ENCODE assay signal across 8 mouse cellular contexts in the genomic region with DNA sequence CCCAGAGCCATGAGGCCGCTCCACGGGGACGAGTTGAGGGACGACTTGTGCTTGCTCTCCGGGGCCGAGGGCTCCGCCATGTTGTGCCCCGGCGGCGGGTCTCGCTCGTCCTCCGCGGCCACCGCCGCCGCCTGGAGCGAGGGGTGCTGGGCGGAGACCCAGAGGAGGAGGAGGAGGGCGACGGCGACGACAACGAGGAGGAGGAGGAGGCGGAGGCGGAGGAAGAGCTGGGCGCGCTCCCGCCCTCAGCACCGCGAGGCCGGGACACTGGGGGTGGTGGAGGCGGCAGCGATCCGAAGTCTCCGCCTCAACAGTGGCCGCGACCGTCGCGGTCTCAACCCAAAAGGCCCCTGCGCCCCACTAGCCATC. TPM values are rescaled to one million over a fixed set of nuclear protein-coding genes. Genes with fewer than 3 reads are reported as not detected.
DNase-seq lines count a peak whose midpoint lies in the region; ATAC-seq and TF ChIP-seq lines count a peak whose summit lies in the region.

No protein-coding gene starts in this region.

- 2% methylated on average over 27 of the region's 42 CpGs for WGBS in intestine, postnatal 0 days

- H3K27ac ChIP-seq in gastrocnemius, adult 2 months = peak overlapping the region; percentile 98
- peak overlapping the region; percentile 71 for H3K27ac ChIP-seq in CH12.LX (ENCODE audit: insufficient read depth, low read depth)
- H3K27ac ChIP-seq in intestine, postnatal 0 days (ENCODE audit: low read depth, low read length) = peak overlapping the region; percentile 97

- H3K27me3 ChIP-seq in CH12.LX (replicated peaks) = no peaks in the 10 kb centered on the region
- H3K27me3 ChIP-seq in intestine, postnatal 0 days (replicated peaks; ENCODE audit: control insufficient read depth, insufficient read depth, low read length) = no peaks in the 10 kb centered on the region

- no peaks in the 10 kb centered on the region for H3K9me3 ChIP-seq in CH12.LX (replicated peaks; ENCODE audit: low read length)
- H3K9me3 ChIP-seq in intestine, postnatal 0 days (ENCODE audit: control insufficient read depth) = no peaks in the 10 kb centered on the region

- TF ChIP-seq EP300 in CH12.LX (IDR thresholded peaks at IDR 0.05; ENCODE audit: low read length) = no peak

- H3K79me2 ChIP-seq in CH12.LX (replicated peaks; ENCODE audit: control insufficient read depth, extremely low read depth, insufficient read depth, poor library complexity, severe bottlenecking) = peaks cover 47% of the 10 kb centered on the region

- dilution Hi-C loops in CH12.LX (cut with MboI; ENCODE audit: extremely low pct_ligation_motif_present, extremely low pct_unique_long_range_greater_than_20kb, low sequenced_read_pairs) = no loop called here

- ATAC-seq in erythroblast, adult 5-6 weeks (replicated peaks; ENCODE audit: low FRiP score, poor library complexity, severe bottlenecking) = peak; percentile 73
- ATAC-seq in intestine, postnatal 0 days = peak; percentile 59
- peak; percentile 56 for ATAC-seq in megakaryocyte, adult 5-6 weeks (ENCODE audit: poor library complexity, severe bottlenecking)

- intact Hi-C loops in gastrocnemius, adult 2 months (cut with DNase I) = loop anchor here (10.0 kb wide), 2 partner anchors 245 to 395 kb away; no protein-coding TSS in a partner anchor

- no peaks in the 10 kb centered on the region for H3K36me3 ChIP-seq in CH12.LX (replicated peaks in 1 of 2; ENCODE audit: control insufficient read depth in 1 of 2, insufficient read depth in 1 of 2, low read length in 1 of 2)
- no peaks in the 10 kb centered on the region for H3K36me3 ChIP-seq in intestine, postnatal 0 days (ENCODE audit: control insufficient read depth, insufficient read depth)

- in situ Hi-C loops in CH12.LX (cut with MboI; ENCODE audit: low pct_ligation_motif_present, low pct_unique_long_range_greater_than_20kb, low sequenced_read_pairs) = loop anchor here (10.0 kb wide), 1 partner anchor 175 kb away; no protein-coding TSS in a partner anchor

- TF ChIP-seq RAD21 in CH12.LX (IDR thresholded peaks at IDR 0.05; ENCODE audit: low read depth, low read length) = no peak

- peak; percentile 89 for DNase-seq in gastrocnemius, adult 2 months
- no peak for DNase-seq in gastrocnemius, postnatal 25 days
- DNase-seq in CH12.LX (ENCODE audit: extremely low read depth) = peak; percentile 74
- no peak for DNase-seq in cerebellum, adult 11 months
- no peak for DNase-seq in right cerebral cortex, postnatal 14 days

- TF ChIP-seq CTCF in gastrocnemius, adult 2 months (IDR thresholded peaks at IDR 0.05) = no peak
- TF ChIP-seq CTCF in CH12.LX (conservative IDR thresholded peaks at IDR 0.05 in 1 of 2, IDR thresholded peaks at IDR 0.05 in 1 of 2; ENCODE audit: low read depth in 2 of 2, low read length in 2 of 2) = no peak
- TF ChIP-seq CTCF in intestine, postnatal 0 days (IDR thresholded peaks at IDR 0.05; ENCODE audit: low read depth) = no peak

- H3K4me3 ChIP-seq in gastrocnemius, adult 2 months = peak overlapping the region; percentile 100
- H3K4me3 ChIP-seq in CH12.LX (replicated peaks in 1 of 3; ENCODE audit: low read depth in 2 of 3, low read length in 2 of 3, poor library complexity in 1 of 3) = peak overlapping the region; percentile 94 to 96 (median 95)
- H3K4me3 ChIP-seq in intestine, postnatal 0 days (ENCODE audit: low read depth, low read length) = peak overlapping the region; percentile 95

- H3K9ac ChIP-seq in CH12.LX (ENCODE audit: insufficient read depth, low read depth) = peak overlapping the region; percentile 95
- H3K9ac ChIP-seq in intestine, postnatal 0 days (ENCODE audit: low read depth, low read length) = peak overlapping the region; percentile 76

- no peak overlapping the region for H3K4me2 ChIP-seq in CH12.LX (ENCODE audit: insufficient read depth, low read depth, poor library complexity, severe bottlenecking)
- peak overlapping the region; percentile 70 for H3K4me2 ChIP-seq in intestine, postnatal 0 days (replicated peaks; ENCODE audit: low read depth)

- peaks cover 0 to 13% of the 10 kb centered on the region in 2 experiments; a peak in 2 of 4 replicates for H3K4me1 ChIP-seq in CH12.LX (ENCODE audit: control insufficient read depth in 1 of 2, insufficient read depth in 2 of 2)
- peaks cover 4% of the 10 kb centered on the region for H3K4me1 ChIP-seq in intestine, postnatal 0 days (replicated peaks; ENCODE audit: control insufficient read depth, insufficient read depth, low read length)

- TF ChIP-seq POLR2A in CH12.LX (IDR thresholded peaks at IDR 0.05; ENCODE audit: low read depth, low read length) = no peak; the same call in none of the 2 replicates

TF ChIP-seq in CH12.LX, 34 proteins besides CTCF, POLR2A, EP300 and RAD21:
- TF ChIP-seq UBTF (IDR thresholded peaks at IDR 0.05; ENCODE audit: low read depth, low read length) (peak; percentile 89), MXI1 (IDR thresholded peaks at IDR 0.05; ENCODE audit: low read depth, low read length) (0 out of 2 replicates have a peak, but pooled peaks have one; percentile 22), USF1 (IDR thresholded peaks at IDR 0.05; ENCODE audit: low read depth, low read length) (no peak), ZC3H11A (IDR thresholded peaks at IDR 0.05; ENCODE audit: low read depth, low read length) (no peak)
TF ChIP-seq in CH12.LX: peak in this region for 2.

RNA-seq across cellular contexts. Expression of a gene that starts 0.3 kb away (rescaled TPM):
- 10 to 100 TPM; 66.0 to 96.1 TPM for total RNA-seq in gastrocnemius, adult 2 months (2021)
- 10 to 100 TPM; 67.5 to 69.2 TPM for total RNA-seq in gastrocnemius, postnatal 25 days (2021)
- 103 and 114 TPM in 2 replicates for total RNA-seq in CH12.LX (2012; rRNA removed)
- total RNA-seq in CH12.LX (2014; rRNA removed) = 152 and 155 TPM in 2 replicates
- 108 and 118 TPM in 2 replicates for polyA plus RNA-seq in CH12.LX (2012; ENCODE audit: insufficient read length, low read depth)
- 38.7 and 39.8 TPM in 2 replicates for total RNA-seq in erythroblast, adult 5-6 weeks (2015; ENCODE audit: low replicate concordance)
- 27.3 and 35.0 TPM in 2 replicates for total RNA-seq in erythroblast, adult 5-6 weeks (2017; ENCODE audit: low replicate concordance)
- polyA plus RNA-seq in intestine, postnatal 0 days (2015; fragmentation: Nextera tagmentation; extraction: Ambion mirVana) = 51.5 and 54.1 TPM in 2 replicates
- 75.4 and 78.1 TPM in 2 replicates for total RNA-seq in megakaryocyte, adult 5-6 weeks (2015)
- 54.8 and 61.1 TPM in 2 replicates for total RNA-seq in megakaryocyte, adult 5-6 weeks (2017)

Comparison
In these comparisons a context has a peak if more than half of its experiments do, and no peak if none do; other contexts are left out.
1. DNase-seq: peak in gastrocnemius, adult 2 months (single experiment) and CH12.LX (single experiment); none in gastrocnemius, postnatal 25 days (single experiment), cerebellum, adult 11 months (single experiment) and right cerebral cortex, postnatal 14 days (single experiment).
2. Peak in every context shown above with its lines, with median percentiles within 50 percentile points of each other: H3K27ac ChIP-seq, H3K4me3 ChIP-seq and ATAC-seq.